Mouse (Mus musculus): Measurements from ENCODE around the gene Cfl2. TPM values are rescaled to one million over a fixed set of nuclear protein-coding genes. Genes with fewer than 3 reads are reported as not detected.

Cfl2 gene
- 32.9 and 44.9 TPM in 2 replicates for polyA plus RNA-seq (2012; rRNA removed; ENCODE audit: low replicate concordance)

DNA sequence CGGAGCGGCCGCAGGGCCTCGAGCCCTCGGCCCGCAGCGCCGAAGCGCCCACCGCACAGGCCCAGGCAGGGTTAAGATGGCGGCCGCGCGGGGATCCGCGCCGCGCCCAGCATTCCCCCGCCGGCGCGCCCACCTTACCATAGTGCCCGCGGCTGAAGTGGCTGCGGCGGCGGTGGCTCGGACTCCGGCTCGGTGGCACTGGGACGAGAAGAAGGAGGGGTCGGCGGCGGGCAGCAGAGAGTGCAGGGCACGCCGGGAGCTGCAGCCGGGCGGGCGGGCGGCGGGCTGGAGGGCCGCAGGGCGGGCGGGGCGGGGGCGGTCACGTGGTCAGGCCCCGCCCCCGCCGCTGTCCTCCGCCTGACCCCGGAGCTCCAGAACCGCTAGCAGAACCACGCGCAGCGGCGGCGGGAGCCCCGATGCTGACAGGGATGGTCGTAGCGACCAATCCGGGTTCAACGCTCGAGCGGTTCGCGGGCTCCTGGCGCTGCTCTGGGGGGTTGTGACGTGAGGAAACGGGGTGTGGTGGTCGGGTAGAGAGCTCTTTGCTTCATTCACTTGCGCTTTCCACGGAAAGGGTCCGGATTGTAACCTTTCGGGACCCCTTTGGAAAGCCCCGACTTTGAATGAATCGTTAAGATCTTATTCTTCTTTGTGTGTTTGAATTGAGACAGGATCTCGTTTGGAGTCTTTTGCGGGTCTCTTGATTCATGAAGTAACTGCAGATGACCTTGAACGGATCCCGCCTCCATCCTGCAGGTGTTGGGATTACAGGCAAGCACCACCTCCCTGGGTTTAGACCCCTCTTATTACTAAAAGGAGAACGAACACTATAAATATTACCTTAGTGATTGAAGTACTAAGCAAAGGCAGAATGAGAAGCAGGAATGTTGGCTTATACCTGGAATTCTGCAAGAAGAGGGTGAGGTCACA is at the start of gene Cfl2:
Gene Cfl2, minus strand, starts transcription at position 272 of the 930 bp plus-strand sequence.

Other genes with a start within 250 kb of the Cfl2 start
- 68.7 and 95.1 TPM in 2 replicates for gene Sptssa, start 206.3 kb downstream of the Cfl2 start, polyA plus RNA-seq (2012; rRNA removed; ENCODE audit: low replicate concordance)
- gene Eapp, start 167.0 kb downstream of the Cfl2 start, polyA plus RNA-seq (2012; rRNA removed; ENCODE audit: low replicate concordance), result 8.8 and 8.9 TPM in 2 replicates
- gene Snx6, start 67.2 kb downstream of the Cfl2 start, polyA plus RNA-seq (2012; rRNA removed; ENCODE audit: low replicate concordance), result 20.3 and 29.2 TPM in 2 replicates
- gene Gm20403, start 123.7 kb upstream of the Cfl2 start, polyA plus RNA-seq (2012; rRNA removed; ENCODE audit: low replicate concordance), result not detected in 2 replicates
- 4.8 and 6.5 TPM in 2 replicates for gene Baz1a, start 151.5 kb upstream of the Cfl2 start, polyA plus RNA-seq (2012; rRNA removed; ENCODE audit: low replicate concordance)
- 8.0 and 8.9 TPM in 2 replicates for gene 2700097O09Rik, start 217.2 kb upstream of the Cfl2 start, polyA plus RNA-seq (2012; rRNA removed; ENCODE audit: low replicate concordance)
- 14.0 and 21.4 TPM in 2 replicates for gene Srp54a, start 217.4 kb upstream of the Cfl2 start, polyA plus RNA-seq (2012; rRNA removed; ENCODE audit: low replicate concordance)

Measured in subcutaneous adipose tissue, adult 2 months (tissue).